Mouse (Mus musculus) limb, embryonic 15.5 days (tissue): ENCODE data around the gene Cadm3. TPM values are rescaled to one million over a fixed set of nuclear protein-coding genes. Genes with fewer than 3 reads are reported as not detected.

Source experiments
- ATAC-seq: fragments of 200-750 bp; cut with Nextera tagmentation; 2 replicates; pipeline ENCODE4 v1.8.0; 2017; ENCODE audit warnings: low read depth, moderate TSS enrichment; ENCODE audit not compliant: insufficient number of reproducible peaks, low FRiP score, low TSS enrichment
- H3K27ac ChIP-seq: fragments of 300-500 bp; sonication (generic); 2 replicates; pipeline ENCODE4 v1.5.1; 2015; ENCODE audit warnings: moderate library complexity, mild to moderate bottlenecking, inconsistent platforms
- H3K27me3 ChIP-seq: fragments of 300-500 bp; sonication (generic); 2 replicates; pipeline ENCODE4 v1.6.1; 2015; ENCODE audit warnings: inconsistent platforms
- H3K36me3 ChIP-seq: fragments of 300-500 bp; sonication (generic); 2 replicates; pipeline ENCODE4 v1.6.1; 2015; ENCODE audit warnings: inconsistent platforms
- H3K4me1 ChIP-seq: fragments of 300-500 bp; sonication (generic); 2 replicates; pipeline ENCODE4 v1.6.1; 2015; ENCODE audit warnings: inconsistent platforms
- H3K4me2 ChIP-seq: fragments of 300-500 bp; sonication (generic); 2 replicates; pipeline ENCODE4 v1.6.1; 2015; ENCODE audit warnings: mild to moderate bottlenecking, inconsistent platforms
- H3K4me3 ChIP-seq: fragments of 300-500 bp; sonication (generic); 2 replicates; pipeline ENCODE4 v1.5.1; 2015; ENCODE audit warnings: mild to moderate bottlenecking, inconsistent platforms
- H3K9ac ChIP-seq: fragments of 300-500 bp; sonication (generic); 2 replicates; pipeline ENCODE4 v1.6.1; 2015; ENCODE audit warnings: inconsistent platforms
- H3K9me3 ChIP-seq: fragments of 300-500 bp; sonication (generic); 2 replicates; pipeline ENCODE4 v1.6.1; 2016; ENCODE audit warnings: inconsistent platforms
- WGBS: fragments of 180-500 bp; shearing (Covaris S2); methylation state at CpG from one replicate; pipeline ENCODE4 v1.1.7; 2015; 5-methylcytosine and 5-hydroxymethylcytosine counted together
- polyA plus RNA-seq: library from polyadenylated mRNA; unstranded; fragments of >200 nt; fragmentation: Nextera tagmentation; extraction: Ambion mirVana; gene quantifications from 2 replicates; pipeline ENCODE4 v1.2.1, GENCODE M21; 2015

Cadm3 gene
- polyA plus RNA-seq, 1 experiment from 2014 or later, result 1.1 TPM

DNA sequence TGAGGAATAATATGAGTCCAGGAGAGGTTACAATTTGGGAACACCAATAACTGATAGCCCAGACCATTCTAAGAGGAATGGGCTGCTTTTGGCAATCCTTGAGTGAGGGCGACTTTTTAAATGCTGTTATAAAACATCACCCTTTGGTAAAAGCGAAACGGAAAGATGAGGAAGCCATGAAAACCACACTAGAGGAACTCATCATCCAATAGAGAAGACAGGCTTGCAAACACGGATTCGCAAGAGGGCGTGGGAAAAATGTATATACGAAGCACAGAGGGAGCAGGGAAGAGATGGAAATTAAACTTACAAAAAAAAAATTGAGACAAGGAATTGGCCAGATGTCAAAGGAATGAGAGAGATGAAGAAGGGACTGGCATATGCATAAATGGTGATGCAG lies 6.5 kb upstream of the Cadm3 start:
- no peak for ATAC-seq

DNA sequence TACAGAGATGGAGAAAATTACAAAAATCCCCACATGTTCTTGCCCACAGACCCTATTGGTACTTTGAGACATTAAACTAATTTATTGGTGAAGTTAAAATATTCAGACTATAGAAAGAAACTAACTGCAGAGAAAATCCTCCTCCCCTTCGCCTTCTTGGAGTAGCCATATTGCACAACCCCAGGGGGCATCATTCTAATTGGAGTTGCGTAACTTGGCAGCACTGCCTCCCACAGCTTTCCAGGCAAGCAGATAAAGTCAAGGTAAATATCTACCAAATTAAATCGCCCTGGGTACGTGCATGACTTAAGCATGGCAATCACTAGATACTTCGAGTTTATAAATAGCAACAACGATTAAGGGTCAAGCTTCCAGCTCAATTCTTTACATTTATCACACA lies 4.1 kb upstream of the Cadm3 start:
- 70% methylated on average over 6 of the region's 6 CpGs for WGBS
- no peak for ATAC-seq

More for the DNA sequence above, 6.5 kb upstream of the Cadm3 start:
- Histone ChIP-seq H3K9ac (no peak overlapping the region), H3K27ac (no peak overlapping the region), H3K4me2 (no peak overlapping the region), H3K36me3 (no peaks in the 10 kb centered on the region), H3K27me3 (peaks cover 12% of the 10 kb centered on the region), H3K4me3 (no peak overlapping the region), H3K4me1 (no peaks in the 10 kb centered on the region), H3K9me3 (no peaks in the 10 kb centered on the region)
- 84% methylated on average over 7 of the region's 7 CpGs for WGBS

DNA sequence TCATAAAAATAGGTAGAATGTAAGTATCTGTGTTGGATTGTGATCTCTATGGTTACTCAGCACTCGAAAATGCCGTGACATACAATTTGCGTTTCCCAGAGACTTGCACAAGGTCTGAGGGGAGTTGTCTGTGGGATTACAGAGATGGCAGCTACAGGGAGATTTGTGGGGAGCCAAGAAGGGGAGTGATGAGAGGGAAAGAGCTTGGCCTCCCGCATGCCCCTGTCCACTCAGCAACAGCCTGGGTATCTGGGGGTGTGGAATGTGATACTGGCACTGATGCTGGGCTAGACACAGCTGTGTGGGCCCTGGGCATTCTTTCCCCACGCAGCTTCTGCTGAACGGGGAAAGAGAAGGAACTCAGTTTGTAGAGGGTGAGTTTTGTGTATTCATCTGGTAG lies 3.0 kb upstream of the Cadm3 start:
- Histone ChIP-seq H3K4me2 (no peak overlapping the region), H3K27me3 (peaks cover 45% of the 10 kb centered on the region)

More for the DNA sequence above, 4.1 kb upstream of the Cadm3 start:
- Histone ChIP-seq H3K4me2 (no peak overlapping the region), H3K4me1 (peaks cover 13% of the 10 kb centered on the region), H3K27me3 (peaks cover 33% of the 10 kb centered on the region), H3K36me3 (no peaks in the 10 kb centered on the region), H3K9me3 (no peaks in the 10 kb centered on the region), H3K9ac (no peak overlapping the region), H3K4me3 (no peak overlapping the region), H3K27ac (no peak overlapping the region)

DNA sequence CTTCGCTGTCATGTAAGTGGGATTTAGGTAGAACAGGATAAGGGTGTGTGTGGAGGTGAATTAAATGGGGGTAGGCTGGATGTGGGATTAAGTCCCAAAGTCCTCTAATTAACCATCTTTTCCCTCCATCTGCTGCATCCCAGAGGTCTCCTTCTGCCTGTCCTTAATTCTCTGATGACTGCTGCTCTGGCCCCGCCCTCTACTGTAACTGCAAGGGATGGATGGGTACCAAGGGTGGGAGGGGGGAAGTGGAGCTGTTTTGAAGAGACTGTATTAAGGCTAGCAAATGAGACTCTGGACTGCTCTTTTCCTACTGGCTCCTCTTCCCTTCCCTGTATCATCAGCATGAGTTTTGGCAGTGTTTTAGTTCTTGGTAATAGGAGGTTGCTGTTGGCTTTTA lies 2.1 kb upstream of the Cadm3 start:
- 60% methylated on average over 2 of the region's 2 CpGs for whole genome bisulfite sequencing
- Histone ChIP-seq H3K27me3 (peaks cover 53% of the 10 kb centered on the region), H3K9me3 (no peaks in the 10 kb centered on the region), H3K36me3 (no peaks in the 10 kb centered on the region), H3K4me3 (no peak overlapping the region), H3K4me2 (no peak overlapping the region), H3K9ac (no peak overlapping the region), H3K27ac (no peak overlapping the region), H3K4me1 (peaks cover 18% of the 10 kb centered on the region)
- ATAC-seq, result no peak

More for the DNA sequence above, 3.0 kb upstream of the Cadm3 start:
- Histone ChIP-seq H3K9me3 (no peaks in the 10 kb centered on the region), H3K27ac (no peak overlapping the region), H3K4me1 (peaks cover 18% of the 10 kb centered on the region), H3K9ac (no peak overlapping the region), H3K36me3 (no peaks in the 10 kb centered on the region), H3K4me3 (no peak overlapping the region)
- no peak for ATAC-seq
- WGBS, result 67% methylated on average over 6 of the region's 6 CpGs

DNA sequence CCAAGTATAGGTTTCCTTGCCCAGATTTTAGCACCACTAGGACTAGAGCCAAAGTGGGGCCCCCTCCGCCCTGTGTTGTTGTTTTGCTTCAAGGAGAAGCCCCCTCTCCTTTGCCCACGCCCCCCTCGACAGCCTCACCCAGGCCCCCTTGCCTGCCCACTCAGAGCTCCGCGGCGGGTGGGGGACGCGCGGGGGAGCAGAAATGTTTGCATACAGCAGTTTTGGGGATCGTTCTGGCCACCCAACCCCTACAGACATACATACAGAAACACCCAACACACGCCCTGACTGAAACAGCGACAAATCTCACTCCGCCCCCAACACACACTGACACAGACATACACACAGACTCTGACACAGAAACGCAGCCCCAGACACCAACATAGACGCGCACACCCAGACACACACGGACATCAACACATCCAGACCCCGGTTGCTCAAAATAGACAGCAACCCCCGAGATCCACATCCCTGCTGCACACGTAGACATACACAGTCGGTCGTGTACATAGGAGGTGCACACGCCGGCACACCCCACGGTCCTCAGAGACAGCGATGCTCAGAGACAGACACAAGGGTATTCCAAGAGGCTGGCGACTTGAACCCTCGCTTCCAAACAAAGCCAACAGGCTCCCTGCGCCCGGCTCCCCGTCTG lies 667 bp downstream of the Cadm3 start:
- WGBS, result under 1% methylated on average over 31 of the region's 31 CpGs
- H3K4me2 ChIP-seq, result peak overlapping the region; percentile 81
- ATAC-seq, result no peak; the same call in 1 of the 2 replicates

DNA sequence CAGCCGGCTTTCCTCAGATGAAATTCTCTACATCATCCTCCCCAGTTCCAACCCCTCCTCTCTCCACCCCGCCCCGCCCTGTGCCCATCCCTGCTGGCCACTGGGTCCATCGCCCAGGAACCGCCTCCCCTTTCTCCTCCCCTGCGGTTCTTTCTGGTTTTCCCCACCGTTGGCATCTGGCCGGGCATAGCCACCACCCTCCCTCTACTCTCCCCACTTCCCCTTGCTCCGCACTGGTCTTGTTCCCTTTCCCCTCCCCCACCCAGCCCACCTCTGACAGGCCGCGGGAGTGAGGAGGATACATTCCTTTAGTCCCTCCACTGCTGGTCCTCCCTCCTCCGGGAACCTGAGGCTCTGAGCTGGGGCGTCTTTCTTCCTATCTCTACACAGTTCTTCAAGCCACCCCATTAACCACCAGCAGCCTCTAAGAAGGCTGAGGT lies 1.5 kb downstream of the Cadm3 start:
- no peak overlapping the region for H3K9ac ChIP-seq
- no peak for ATAC-seq
- 2% methylated on average over 13 of the region's 13 CpGs for WGBS
- H3K27ac ChIP-seq, result no peak overlapping the region
- no peak overlapping the region; the same call in 1 of the 2 replicates for H3K4me2 ChIP-seq
- no peaks in the 10 kb centered on the region for H3K9me3 ChIP-seq
- peaks cover 56% of the 10 kb centered on the region for H3K27me3 ChIP-seq
- H3K4me1 ChIP-seq, result peaks cover 18% of the 10 kb centered on the region
- H3K36me3 ChIP-seq, result no peaks in the 10 kb centered on the region
- H3K4me3 ChIP-seq, result no peak overlapping the region

More for the DNA sequence above, 667 bp downstream of the Cadm3 start:
- Histone ChIP-seq H3K36me3 (no peaks in the 10 kb centered on the region), H3K27me3 (peaks cover 56% of the 10 kb centered on the region), H3K27ac (no peak overlapping the region), H3K4me3 (peak overlapping the region; percentile 44), H3K9me3 (no peaks in the 10 kb centered on the region), H3K4me1 (peaks cover 18% of the 10 kb centered on the region), H3K9ac (0 out of 2 replicates have a peak overlapping the region, but pooled peaks have one; percentile 20)

DNA sequence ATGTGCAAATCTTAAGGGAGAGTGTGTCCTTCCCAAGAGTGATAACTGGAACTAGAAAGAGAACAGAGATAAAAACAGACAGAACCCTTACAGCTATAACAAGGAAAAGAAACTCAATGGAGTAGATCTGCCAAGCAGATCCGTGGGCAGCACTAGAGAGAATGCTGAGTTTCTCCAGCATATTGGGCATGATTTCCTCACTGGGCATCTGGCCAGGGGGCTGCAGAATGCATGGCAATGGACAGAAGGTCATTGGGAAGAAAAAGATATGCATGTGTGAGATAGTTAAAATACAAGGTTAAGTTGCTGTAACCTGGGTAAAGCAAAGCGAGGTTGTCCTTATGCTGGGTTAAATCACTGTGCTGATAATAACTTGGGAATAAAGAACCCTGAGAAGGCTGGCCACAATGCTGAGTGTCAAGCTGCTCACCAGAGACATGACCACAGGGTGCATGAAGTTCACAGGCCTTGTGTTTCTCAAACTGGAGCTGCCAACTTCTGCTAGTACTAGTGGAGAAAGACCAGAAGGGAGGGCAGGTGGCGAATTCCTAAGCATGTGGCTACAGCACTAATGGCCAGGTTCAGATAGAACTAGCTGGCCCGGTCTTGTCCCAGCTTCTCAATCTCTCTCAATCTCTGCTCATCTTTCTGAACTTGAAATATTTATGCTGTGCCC lies 3.2 kb downstream of the Cadm3 start:
- WGBS, result 77% methylated on average over 4 of the region's 4 CpGs
- Histone ChIP-seq H3K4me3 (no peak overlapping the region), H3K4me2 (no peak overlapping the region), H3K27ac (no peak overlapping the region), H3K4me1 (peaks cover 18% of the 10 kb centered on the region), H3K27me3 (peaks cover 46% of the 10 kb centered on the region), H3K36me3 (no peaks in the 10 kb centered on the region), H3K9ac (no peak overlapping the region), H3K9me3 (no peaks in the 10 kb centered on the region)
- no peak for ATAC-seq

DNA sequence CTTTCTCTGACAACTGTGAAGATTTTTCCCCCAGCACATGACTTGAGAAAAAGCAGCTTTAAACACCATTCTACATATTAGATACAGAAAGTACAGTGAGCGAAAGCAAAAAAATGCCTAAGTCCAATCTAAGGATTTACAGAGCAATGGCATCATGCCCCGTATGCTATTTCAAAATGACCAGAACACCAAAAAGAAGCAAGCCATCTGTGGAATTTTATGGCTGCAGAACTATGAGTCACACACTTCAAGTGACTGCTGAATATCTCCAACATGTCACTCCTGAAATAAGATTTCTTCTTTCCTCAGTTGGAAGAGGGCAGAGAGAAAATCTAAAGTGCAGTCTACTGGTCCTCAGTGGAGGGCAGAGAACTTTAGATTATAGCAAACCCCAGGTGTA lies 4.1 kb downstream of the Cadm3 start:
- no peaks in the 10 kb centered on the region for H3K36me3 ChIP-seq
- H3K4me2 ChIP-seq, result no peak overlapping the region
- no peak for ATAC-seq
- WGBS, result 87% methylated on average over 2 of the region's 2 CpGs
- no peak overlapping the region for H3K9ac ChIP-seq
- peaks cover 18% of the 10 kb centered on the region for H3K4me1 ChIP-seq
- no peak overlapping the region for H3K4me3 ChIP-seq
- no peak overlapping the region for H3K27ac ChIP-seq
- H3K9me3 ChIP-seq, result no peaks in the 10 kb centered on the region
- H3K27me3 ChIP-seq, result peaks cover 41% of the 10 kb centered on the region

DNA sequence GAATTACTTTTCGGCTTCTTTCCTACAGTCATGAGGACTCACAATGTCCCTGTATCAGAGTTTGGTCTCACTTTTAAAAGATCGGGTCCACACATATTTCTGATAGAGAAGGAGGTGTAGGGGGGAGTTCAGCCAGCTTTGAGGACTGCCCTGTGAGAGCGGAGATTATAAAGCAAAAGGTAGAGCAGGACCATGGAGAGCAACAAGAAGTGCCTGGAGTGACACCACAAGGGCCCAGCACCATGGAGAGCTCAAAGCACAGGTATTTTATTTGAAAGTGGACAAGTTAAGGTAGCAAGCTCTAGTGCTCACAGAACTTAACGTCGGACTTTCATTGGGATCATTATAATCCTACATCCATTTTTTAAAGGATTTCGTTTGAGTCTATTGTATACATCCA lies 5.8 kb downstream of the Cadm3 start:
- Histone ChIP-seq H3K4me1 (peaks cover 5% of the 10 kb centered on the region), H3K27ac (no peak overlapping the region), H3K9me3 (no peaks in the 10 kb centered on the region), H3K4me2 (no peak overlapping the region), H3K4me3 (no peak overlapping the region), H3K27me3 (peaks cover 23% of the 10 kb centered on the region), H3K9ac (no peak overlapping the region), H3K36me3 (no peaks in the 10 kb centered on the region)
- no peak for ATAC-seq
- 24% methylated on average over 6 of the region's 6 CpGs for WGBS

DNA sequence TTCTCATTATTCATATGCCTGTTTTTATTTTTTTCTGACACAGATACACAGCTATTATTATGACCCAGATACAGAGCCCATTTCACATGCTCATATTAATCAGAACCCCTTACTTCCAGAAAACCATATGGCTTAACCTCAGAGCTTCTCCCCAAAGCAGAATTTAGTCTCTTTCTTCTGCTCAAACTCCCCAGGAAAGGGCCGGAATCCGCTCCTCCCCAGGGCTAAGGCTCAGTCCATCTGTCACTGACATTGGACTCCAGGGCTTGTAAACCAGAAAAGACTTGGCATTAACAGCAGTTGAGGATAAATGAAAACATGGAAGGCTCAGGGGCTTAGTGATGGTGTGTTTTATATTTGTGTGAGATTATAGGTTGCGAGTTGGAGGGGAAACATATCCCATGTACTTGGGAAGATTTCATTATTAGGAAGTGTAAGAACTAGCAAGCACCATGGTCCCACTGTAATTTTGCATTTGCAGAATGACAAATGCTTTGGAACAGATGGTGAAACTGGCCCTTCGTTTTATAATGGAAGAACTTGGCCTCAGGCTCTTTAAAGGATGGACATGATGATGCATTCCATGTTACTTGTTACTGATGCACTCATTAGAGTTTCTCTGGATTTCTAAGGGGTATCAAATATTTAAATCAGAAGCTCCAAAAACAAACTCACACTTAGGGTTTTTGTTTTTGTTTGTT lies 7.8 kb downstream of the Cadm3 start:
- Histone ChIP-seq H3K36me3 (no peaks in the 10 kb centered on the region), H3K4me2 (no peak overlapping the region), H3K9ac (no peak overlapping the region), H3K9me3 (no peaks in the 10 kb centered on the region), H3K27me3 (peaks cover 4% of the 10 kb centered on the region), H3K4me3 (no peak overlapping the region), H3K27ac (no peak overlapping the region), H3K4me1 (no peaks in the 10 kb centered on the region)
- no peak for ATAC-seq
- 60% methylated on average over 4 of the region's 4 CpGs for WGBS

DNA sequence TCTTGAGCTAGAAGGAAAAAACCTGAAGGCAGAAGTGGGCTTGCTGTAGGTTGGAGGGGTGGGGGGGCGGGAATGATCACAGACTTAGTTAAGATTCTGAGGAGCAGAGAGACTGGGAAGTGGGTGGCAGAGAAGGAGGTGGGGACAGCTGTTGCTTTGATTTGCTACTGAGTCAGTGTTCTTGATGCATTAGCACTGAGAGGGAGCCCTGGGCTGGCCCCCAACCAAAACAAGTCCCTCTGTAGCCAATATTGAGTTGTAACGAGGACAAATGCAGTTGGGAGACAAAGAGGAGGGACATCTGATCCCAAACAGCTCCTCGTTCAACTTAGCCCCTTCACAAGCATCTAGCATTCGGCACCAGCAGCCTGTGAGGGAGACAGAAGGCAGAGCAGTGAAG lies 9.7 kb downstream of the Cadm3 start:
- Histone ChIP-seq H3K4me2 (no peak overlapping the region), H3K9ac (no peak overlapping the region), H3K9me3 (no peaks in the 10 kb centered on the region), H3K4me3 (no peak overlapping the region), H3K36me3 (no peaks in the 10 kb centered on the region), H3K27ac (no peak overlapping the region), H3K27me3 (no peaks in the 10 kb centered on the region), H3K4me1 (no peaks in the 10 kb centered on the region)
- no peak for ATAC-seq
- WGBS, result 37% methylated on average over 4 of the region's 4 CpGs

DNA sequence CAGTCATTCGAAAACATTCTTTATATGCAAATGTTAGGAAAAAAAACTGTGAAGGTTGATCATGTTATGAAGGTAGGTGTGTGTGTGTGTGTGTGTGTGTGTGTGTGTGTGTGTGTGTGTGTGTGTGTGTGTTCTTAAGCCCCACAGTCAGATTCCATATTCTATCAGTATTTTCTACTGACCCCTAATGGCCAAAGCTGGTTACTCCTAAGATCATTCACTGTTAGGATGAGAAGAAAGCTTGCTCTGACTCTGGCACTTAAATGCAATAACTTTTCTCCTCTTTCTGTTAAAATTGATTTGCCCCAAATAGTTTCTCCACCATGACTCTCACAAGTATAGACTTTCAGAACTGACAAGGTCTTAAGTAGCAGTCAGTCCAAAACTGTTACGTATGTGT lies 10.8 kb downstream of the Cadm3 start:
- H3K9me3 ChIP-seq, result no peaks in the 10 kb centered on the region
- no peaks in the 10 kb centered on the region for H3K27me3 ChIP-seq
- H3K4me1 ChIP-seq, result no peaks in the 10 kb centered on the region
- 88% methylated on average over 2 of the region's 2 CpGs for WGBS
- H3K4me2 ChIP-seq, result no peak overlapping the region
- no peak overlapping the region for H3K27ac ChIP-seq
- H3K36me3 ChIP-seq, result no peaks in the 10 kb centered on the region
- no peak overlapping the region for H3K4me3 ChIP-seq
- ATAC-seq, result no peak
- no peak overlapping the region for H3K9ac ChIP-seq
